Mouse (Mus musculus) liver (tissue): ENCODE measurements at regions not wholly inside any gene's neighbourhood (a gene's known extent, or its start where the extent isn't known, plus 50 kb on each side); places are given as distances from the start of the nearest gene placed in this dataset.
"Not testable (repeated sequence)": the region's sequence is repeated elsewhere in the genome, so short reads cannot be mapped to it uniquely, and the experiment has no call there.

Experiments
- DNase-seq: peaks from one replicate; pipeline ENCODE4 v3.0.0-alpha.2; 2020; ENCODE audit warnings: mixed read lengths

DNA sequence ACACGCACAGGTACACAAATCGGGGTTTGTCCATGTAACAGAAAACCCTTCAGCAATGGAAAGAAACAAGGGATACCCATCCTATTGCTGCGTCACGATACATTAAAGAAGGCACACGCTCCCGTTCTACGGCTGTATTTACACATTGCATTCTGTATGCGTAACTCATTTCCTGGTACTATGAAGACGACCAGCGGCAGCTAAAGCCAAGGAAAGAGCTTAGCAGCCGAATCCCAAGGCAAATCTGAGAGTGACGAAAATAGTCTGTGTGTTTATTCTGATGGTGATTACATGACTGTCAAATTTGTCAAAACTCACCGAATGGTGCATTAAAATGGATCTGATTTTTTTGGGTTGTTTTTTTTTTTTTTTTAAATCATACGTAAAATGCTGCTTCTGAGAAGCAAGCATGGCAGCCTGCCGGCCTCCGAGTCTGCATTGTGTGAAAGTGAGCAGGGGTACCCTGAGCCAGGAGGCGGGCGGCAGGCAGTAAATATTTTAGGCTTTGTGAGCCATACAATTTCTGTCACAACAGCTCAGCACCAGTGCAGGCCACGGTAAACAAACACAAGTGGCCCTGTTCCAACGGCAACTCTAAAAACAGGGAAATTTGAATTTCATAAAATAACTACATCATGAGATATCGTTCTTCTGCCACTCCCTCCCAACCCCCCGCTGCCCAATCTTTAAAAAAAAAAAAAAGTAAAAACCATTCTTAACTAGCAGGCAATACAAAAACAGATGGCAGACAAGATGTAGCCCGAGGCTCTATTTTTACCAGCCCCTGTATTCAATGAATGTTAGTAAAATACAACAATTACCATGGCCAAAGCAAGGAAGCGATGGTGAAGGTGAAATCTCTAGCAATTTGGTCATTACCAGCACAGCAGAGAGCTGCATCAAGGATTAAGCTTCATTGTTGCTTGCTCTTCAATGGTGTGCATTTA is 164.2 kb upstream of the Kit start:
- no peak for DNase-seq

DNA sequence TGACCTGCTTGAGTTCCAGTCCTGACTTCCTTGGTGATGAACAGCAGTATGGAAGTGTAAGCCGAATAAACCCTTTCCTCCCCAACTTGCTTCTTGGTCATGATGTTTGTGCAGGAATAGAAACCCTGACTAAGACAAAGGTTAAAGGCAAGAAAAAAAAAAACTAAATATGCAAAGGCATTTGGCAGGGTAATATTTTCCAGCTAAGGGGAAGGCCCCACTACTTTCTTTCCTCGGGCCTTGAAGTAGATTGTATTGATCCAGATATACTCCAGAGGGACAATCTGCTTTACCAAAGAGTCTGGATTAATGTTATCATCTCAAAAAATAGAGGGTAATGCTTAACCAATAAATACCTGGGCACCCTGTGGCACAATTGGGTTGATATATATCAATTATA is 155.4 kb upstream of the Kit start:
- DNase-seq, result not testable (repeated sequence)

DNA sequence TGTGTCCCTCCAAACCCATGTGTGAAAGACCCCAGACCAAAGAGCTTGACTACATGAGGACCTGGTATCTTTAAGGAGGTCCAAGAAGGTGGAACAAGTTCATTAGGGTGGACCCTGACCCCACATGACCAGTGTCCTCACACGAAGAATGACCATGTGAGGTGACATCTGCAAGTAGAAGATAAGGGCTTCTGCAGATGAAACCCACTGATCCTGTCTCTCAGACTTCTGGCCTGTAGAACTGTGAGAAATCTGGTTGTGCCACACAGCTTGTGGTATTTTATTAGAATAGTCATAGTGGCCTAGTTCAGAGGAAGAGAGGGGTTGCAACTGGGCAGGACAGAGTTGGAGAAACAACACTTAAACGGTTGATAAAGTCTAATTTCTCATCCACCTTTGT is 141.8 kb upstream of the Kit start:
- DNase-seq, result no peak

DNA sequence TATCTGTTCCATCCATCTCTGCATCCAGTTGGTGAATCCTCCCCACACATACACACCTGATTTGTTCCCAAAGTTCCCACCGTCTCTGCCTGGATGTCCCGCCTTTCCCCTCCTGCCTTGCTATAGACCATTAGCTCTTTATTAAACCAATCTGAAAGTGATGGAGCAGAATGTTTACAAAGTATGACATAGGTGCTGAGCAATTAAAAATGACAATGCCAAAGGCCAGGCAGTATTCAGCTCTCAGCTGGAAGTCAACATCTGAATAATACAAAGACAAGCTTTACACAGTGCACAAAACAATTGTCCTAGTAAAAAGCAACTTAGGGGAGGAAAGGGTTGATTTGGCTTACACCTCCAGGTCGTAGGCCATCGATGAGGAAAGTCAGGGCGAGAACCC is 136.8 kb upstream of the Kit start:
- DNase-seq, result no peak

DNA sequence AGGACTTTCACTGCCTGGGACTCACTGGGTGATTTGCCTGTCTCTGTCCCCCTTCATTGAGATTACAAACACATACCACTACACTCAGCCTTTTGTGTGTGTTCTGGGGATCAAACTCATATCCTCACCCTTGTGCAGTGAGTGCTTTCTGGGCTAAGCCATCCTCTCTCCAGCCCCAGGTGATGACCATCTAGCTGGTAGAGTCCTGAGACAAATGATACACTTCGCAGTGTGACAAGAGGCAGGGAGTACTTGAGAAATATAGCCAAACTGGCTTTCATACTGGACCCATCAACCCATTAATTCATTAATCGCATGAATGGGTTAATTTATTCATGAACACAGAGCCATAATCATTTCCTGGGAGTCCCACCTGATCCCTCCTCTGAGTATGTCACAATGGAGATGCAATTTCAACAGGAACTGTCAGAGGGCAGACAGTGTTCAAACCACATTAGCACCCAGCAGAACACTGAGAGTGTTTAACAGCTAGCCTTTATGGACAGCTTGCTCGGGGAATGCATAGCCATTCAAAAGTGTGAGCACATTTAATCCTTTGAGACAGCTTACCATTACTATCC is 130.6 kb upstream of the Kit start:
- no peak for DNase-seq

DNA sequence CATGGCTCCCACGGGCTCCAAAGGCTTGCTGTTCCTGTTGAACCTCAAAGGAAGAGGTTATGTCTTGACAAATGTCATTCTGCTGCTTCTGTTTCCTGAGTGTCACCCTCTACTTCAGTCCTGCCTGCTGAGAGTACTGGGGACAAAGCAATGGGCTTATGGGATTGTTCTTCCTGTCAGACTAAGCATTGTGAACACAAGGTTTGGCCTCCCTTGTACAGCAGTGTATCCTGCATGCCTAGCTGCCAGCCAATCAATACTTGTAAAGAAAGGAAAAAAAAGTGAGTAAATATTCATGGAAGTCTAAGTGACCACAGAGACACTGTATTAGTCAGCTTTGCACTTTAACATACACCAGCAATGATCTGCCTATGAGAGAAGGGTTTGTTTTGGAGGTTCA is 128.3 kb upstream of the Kit start:
- DNase-seq, result no peak

DNA sequence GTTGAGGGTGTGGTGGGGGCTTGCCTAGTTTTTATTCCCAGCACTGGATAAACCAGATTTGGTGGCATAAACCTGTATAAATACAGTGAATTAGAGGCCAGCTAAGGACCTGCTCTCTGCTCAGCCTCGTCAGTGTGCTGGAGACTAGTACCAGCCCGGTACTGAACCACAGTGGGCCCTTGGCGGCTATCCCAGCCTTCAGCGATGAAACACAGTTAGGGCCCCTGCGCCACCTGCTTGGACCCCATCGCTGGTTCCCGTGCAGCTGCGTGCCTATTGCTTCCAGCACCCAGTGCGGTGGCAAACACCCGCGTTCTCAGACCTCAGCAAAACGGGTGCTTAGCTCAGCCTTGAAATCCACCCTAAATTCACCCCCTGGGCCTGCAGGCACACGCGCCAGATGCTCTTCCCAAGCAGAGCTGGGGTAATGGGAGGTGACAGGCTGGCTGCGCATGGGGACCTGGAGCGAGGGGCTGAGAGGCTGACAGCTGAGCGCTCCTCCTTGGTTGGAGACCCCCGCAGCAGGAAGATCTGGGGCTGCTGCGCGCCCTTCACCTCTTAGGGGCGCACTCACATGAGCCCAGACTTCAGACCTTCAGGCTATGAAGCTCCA is 124.7 kb upstream of the Kit start:
- DNase-seq, result no peak

DNA sequence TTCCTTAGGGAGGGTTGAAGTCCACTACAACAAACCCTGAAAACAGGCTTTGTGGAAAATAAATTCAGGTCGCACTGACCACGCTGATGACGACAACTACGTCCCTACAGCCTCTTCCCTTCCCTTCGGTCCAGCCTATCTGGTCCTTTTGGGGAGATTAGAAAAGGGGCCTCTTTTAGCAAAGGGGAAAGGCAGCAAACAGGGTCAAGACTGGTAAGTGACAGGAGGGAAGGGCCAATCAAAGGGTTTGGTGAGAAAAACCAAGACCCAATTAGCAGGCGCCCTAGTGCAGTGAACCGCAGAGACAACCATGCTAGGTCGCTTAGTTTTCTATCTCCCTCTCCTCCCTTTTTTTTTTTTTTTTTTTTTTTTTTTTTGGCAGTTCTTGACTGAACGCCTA is 124.2 kb upstream of the Kit start:
- DNase-seq, result peak; percentile 47

DNA sequence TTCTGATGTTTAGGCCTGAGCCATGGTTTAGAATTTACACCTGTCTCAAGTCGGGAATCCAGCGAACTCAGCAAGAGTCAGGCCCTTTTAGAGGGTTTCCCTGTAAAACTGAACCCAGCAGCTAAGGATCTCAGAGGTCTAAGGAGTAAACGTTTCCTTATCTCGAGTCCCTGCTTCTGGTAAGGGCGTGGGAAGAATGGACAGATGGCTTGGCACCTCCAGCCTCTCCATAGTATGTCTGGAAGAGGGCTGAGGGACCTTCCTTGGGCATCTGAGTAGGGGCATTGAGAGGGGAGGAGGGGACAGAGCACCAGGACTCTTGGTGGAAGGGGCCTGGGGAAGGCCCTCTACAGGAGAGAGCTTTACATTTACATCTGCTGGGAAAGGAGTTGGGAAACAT is 123.6 kb upstream of the Kit start:
- DNase-seq, result no peak

DNA sequence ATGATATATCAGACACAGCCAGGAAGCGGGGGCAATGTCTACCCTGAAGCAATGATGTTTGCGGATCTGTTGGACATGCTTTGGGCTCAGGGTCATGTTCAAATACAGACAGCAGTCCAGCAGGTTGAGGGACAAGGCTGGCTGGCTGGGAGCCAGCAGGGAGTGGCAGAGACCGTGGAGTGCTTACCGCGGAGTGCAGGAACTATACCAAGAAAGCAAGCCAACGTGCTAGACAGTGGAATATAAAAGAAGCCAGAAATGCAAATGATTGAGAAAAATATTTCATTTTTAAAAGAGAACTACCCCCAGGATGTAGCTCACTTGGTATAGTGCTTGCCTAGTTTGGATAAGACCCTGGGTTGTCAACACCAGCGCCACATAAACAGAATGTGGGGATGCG is 123.0 kb upstream of the Kit start:
- DNase-seq, result peak; percentile 55

DNA sequence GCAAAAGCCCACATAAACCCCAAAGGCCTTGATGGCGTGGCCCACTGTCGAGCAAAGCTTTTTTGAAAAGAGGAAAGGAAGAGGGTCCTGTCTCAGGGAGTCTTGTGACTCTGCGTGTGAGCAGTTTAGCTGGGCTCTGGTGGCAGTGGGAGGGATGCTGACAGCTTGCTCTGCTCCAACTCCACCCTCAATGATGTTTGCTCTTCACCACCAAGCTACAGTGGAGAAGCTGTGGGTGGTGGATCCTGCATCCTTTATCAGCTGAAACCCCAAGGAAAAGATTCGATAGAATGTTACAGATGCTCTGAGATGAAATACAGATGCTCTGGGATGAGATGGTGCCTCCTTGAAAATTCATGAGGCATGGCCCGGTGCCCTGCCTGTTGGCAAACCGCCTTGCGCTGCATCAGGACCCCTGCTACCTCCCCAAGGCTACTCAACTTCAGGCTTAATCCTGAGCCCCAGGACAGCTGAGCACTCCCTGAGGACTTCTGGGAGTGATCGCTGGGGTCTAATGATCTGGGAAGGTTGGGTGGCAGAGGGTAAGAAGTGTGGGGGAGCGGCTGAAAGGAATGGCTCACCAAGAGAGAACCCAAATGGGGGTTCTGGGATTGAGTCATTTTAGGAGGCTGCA is 120.8 kb upstream of the Kit start:
- DNase-seq, result no peak

DNA sequence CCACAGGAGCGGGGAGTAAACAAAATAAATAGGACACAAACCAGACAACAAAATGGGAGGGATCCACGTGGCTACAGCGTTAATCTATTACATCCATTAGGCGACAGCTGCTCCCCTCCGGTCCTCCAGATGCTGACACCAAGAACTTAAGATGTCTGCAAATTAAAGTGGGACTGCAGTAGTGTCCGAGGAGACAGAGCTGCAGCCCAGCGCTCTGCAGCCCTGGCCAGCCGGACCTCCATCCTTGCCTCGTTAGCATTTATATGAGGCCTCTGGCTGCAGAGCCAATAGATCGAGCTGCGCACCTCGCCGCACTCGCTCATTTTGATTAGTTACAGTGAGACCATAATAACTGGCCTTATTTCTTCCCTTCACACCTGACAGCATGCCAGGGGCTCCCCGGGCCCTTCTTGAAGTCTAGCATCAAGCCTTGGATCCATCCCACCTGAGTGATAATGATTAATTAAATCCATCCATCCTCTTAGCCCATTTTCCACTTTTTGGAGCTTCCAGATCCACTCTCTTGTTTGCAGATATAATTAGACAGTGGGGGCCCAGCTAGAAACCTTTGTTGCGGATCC is 119.7 kb upstream of the Kit start:
- no peak for DNase-seq

DNA sequence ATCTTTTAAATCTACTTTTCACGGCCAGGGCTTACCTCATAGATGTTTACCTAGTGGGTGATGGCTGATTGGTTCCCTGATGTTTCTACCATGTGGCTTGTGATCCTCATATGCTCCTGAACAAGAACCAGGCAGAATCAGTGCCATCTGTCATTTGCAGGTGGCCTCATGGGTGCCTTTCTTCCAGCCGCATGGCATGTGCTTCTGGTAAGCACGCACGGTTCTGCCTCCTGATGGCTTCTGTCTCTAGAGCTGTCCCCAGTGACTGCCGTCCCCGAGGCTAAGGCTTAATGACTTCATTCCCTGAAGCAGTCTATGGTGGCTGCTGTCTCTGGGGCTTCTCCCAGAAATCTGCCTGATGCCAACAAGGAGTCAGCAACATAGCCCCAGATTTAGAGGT is 117.3 kb upstream of the Kit start:
- DNase-seq, result no peak

DNA sequence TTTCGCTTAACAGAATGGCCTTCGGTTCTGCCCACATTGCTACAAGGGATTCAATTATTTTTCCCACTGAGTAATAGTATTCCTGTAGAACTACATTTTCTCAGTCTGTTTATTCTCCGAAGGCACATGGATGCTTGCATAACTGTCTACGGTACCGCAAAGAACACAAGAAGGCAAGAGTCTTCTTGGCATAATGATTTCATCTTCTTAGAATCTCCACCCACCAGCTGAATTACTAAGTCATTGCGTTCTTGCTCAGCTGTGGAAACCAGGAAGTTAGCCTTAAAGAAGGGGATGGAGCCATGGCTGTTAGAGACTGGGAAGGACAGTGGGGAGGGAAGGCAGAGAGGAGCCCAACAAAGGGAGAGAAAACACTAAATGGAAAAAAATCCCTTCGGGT is 116.4 kb upstream of the Kit start:
- DNase-seq, result no peak

DNA sequence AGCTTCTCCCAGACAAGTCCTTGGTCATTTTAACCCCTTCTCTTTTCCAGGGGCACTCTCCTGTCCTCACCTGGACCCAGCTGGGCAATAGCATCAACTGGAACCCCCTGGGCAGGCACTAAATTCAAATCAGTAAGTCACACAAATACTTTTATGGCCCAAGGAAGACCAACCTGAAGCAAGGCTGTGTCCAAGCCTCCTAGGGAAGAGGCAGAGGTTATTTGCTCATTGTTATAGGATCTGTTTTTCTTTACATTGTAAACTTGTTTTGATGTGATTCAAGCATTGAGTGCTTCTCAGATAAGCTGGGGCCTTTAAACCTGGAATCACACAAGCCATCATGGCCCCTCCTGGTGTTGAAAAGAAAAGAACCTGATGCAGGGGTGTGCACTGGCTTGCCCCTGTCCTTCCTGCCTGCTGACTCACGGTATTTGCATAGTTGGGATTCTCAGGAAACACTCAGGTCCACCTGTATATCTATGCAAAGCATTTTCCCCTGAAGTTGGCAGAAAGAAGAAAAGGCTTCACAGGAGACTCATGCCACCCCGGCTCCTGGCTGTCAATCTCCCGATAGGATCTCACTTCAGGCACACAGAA is 114.9 kb upstream of the Kit start:
- DNase-seq, result no peak

DNA sequence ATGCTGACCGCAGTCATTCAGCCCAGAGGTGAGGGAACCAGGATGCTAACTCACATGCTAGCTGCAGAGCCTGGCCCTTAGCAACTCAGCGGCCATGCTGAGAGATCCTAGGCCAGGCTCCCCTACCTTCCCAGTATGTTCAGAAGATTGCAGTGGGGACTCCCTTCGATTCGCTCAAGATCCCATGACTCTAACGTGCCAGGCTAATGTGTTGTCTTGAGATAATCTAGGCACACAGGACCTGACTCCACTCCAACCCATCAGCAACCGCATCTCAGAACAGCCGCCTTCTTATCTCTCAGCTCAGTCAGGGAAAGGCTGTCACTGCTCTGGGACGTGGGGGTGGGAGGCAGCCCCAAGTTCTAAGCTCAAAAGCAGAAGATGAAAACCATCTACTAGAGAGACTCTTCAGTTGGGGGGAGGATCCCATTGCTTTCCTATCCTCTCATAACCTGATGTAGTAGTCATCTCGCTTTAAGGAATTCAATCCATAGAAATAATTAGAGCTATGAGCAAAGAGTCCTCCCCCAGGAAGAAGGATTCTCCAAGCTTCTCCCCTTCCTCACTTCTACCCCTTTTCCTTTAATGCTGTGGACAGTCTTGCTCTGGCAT is 114.2 kb upstream of the Kit start:
- peak; percentile 77 for DNase-seq

DNA sequence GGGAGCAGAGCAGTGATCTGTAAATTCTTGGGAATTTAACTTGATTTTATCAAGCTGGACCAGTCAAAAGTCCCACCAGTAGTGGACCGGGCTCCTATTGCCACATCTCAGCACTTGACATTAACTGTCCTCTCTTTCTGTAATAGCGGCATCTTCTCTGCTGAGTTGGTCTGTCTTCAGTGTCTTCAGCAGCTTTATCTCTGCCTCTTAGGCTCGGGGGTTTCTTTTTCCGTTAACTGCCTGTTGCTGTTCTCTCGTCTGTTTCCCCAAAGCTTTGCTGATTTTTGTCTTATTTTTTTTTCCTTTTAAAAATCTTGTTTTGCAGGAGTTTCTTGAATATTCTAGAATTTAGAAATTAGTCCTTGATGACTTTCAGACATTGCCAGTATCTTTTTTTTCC is 113.3 kb upstream of the Kit start:
- DNase-seq, result no peak

DNA sequence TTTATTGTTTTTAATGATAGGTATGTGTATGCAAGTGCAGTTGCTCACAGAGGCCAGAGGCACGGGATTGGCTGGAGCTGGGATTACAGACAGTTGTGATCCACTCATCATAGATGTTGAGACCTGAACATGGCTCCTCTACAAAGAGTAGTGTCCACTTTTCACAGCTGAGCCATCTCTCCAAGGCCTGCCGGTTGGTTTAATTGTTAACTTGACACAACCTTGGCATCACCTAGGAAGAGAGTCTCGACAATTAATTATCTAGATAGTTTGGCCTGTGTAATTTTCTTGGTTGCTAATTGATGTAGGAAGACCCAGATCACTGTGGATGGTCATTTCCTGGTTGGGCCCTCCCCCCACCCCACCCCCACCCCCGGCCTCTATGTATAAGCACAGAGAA is 111.1 kb upstream of the Kit start:
- no peak for DNase-seq

DNA sequence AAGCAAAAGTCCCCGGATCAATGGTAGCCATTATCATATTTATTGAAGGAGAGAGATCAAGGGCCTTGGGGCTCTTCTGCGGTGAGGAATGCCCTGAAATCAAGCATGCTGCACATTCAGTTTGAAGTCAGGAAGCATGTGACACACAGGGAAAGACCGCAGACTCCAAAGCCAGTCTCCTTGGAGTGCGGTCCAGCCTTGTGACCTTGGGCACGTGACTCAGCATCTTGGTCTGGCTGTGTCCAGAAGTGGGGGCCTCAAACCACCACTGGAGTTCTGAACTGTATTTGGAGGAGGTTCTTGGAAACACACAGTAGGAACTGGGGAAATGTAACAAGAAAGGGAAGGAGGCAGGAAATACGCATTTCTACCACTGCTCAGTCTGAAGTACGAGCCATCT is 109.0 kb upstream of the Kit start:
- DNase-seq, result no peak

DNA sequence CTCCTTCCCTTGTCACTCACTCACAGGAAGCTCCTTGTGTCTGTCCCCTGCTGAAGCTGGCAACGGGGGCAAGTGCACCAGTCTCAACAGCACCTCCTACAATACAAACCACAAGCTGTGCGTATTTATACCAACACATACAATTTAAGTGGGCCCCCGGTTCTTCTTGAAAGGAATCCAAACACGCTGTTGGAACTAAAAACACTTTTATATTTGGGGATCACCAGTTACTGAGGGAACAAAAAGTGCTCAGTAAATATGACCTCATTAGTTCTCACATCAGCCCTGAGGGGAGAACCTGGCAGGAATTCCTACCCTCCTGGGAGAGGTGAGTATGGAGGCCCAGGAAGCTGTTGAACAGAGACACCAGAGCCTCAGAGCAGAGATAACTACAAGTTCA is 107.8 kb upstream of the Kit start:
- DNase-seq, result no peak

DNA sequence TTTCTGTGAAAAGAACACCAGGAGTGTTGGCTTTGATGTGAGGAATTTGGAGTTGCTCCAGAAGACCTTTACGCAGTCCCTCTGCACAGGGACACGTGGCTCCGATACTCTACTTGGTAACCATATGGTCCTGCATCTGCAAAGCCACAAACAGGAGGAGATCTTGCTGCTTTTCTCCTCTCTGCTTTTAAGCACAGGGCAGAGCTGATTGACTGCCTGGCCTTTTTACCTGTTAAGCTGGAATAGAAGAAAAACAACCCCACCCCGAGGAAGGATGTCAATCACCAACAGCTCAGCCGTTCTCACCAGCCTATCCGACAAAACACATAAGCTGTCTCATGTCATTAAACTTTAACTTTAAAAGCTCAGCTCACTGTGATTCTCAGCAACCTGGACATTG is 106.8 kb upstream of the Kit start:
- no peak for DNase-seq

DNA sequence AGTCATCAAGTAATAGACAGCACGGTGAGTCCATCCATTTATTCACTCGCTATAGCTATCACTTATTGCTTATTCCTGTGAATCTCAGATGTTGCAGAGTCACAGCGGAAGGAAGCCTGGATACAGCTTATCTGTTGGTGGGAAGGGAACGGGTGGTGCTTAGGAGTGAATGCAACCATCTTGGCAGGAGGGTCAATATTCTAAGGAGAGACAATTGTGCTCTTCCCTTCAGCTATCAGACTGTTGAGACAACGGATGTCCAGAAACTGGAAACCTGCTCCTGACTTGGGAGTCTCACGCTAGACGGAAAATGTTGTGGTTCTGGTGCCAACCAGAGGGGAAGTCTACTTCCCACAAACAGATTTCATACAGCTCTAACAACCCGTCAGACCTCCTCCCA is 103.7 kb upstream of the Kit start:
- no peak for DNase-seq

DNA sequence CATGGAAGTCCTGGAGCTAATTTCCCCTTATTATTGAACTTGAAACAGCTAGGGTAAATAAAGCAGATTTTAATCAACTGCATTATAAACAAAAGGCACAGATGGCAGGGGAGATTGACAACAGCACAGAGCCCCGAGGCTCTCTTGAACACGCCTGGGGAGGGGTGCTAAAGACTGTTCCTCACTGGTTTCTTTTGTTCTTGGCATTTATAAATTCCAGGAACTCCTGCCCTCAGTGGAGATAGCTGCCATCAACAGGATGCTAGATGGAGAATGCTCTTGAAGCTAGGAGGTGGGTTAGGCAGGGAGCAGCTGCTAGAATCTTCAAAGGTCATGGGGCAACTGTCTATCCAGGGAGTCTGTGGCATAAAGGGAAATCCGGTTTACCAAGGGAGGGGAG is 102.2 kb upstream of the Kit start:
- DNase-seq, result no peak
